8 mouse cellular contexts compared by ENCODE assay signal in genomic region chr8:120668374-120668905, GRCm38 (mm10). TPM values are rescaled to one million over a fixed set of nuclear protein-coding genes. Genes with fewer than 3 reads are reported as not detected.
DNase-seq lines count a peak whose midpoint lies in the region; ATAC-seq and TF ChIP-seq lines count a peak whose summit lies in the region.

TSS of gene Emc8 (minus strand) at chr8:120668573.

- H3K9ac ChIP-seq in ES-E14 (ENCODE audit: insufficient read depth, low read depth, low read length, poor library complexity, severe bottlenecking) = peak within 1 kb of the TSS; percentile 98
- H3K9ac ChIP-seq in midbrain, postnatal 0 days (replicated peaks; ENCODE audit: low read length, poor library complexity, severe bottlenecking) = peak within 1 kb of the TSS; percentile 91

- H3K4me2 ChIP-seq in midbrain, postnatal 0 days (ENCODE audit: low read depth, low read length, poor library complexity, severe bottlenecking) = peak within 1 kb of the TSS; percentile 91

- no peaks in the 10 kb centered on the region for H3K9me3 ChIP-seq in ES-E14 (ENCODE audit: control insufficient read depth, insufficient read depth, low read depth, low read length)
- H3K9me3 ChIP-seq in erythroblast, embryonic 14.5 days (ENCODE audit: control insufficient read depth, low read length) = no peaks in the 10 kb centered on the region
- H3K9me3 ChIP-seq in midbrain, postnatal 0 days (ENCODE audit: low read length) = no peaks in the 10 kb centered on the region

- WGBS in midbrain, postnatal 0 days = under 1% methylated on average over 49 of the region's 51 CpGs

- intact Hi-C loops in heart, postnatal 14 days (cut with DNase I) = loop anchor here (5.0 kb wide), 1 partner anchor 909 kb away; the partner anchor contains the start of gene Fbxo31
- intact Hi-C loops in left cerebral cortex, postnatal 4 days (cut with DNase I) = no loop called here

- ATAC-seq in midbrain, postnatal 0 days (ENCODE audit: low FRiP score) = no peak

- H3K27me3 ChIP-seq in erythroblast, embryonic 14.5 days (ENCODE audit: control insufficient read depth) = no peaks in the 10 kb centered on the region
- H3K27me3 ChIP-seq in midbrain, postnatal 0 days (ENCODE audit: insufficient read depth, low read length) = no peaks in the 10 kb centered on the region

- no peak for TF ChIP-seq CTCF in midbrain, postnatal 0 days (IDR thresholded peaks at IDR 0.05)

- H3K4me1 ChIP-seq in ES-E14 (ENCODE audit: control insufficient read depth in 2 of 2, insufficient read depth in 2 of 2, low read length in 2 of 2, poor library complexity in 1 of 2) = peaks cover 0 to 27% of the 10 kb centered on the region in 2 experiments; a peak in 2 of 4 replicates
- H3K4me1 ChIP-seq in erythroblast, embryonic 14.5 days (ENCODE audit: control insufficient read depth) = peaks cover 66% of the 10 kb centered on the region
- H3K4me1 ChIP-seq in midbrain, postnatal 0 days (ENCODE audit: insufficient read depth, low read length) = peaks cover 21% of the 10 kb centered on the region

- H3K27ac ChIP-seq in ES-E14 (ENCODE audit: insufficient read depth, low read depth, low read length, poor library complexity, severe bottlenecking) = peak within 1 kb of the TSS; percentile 74
- H3K27ac ChIP-seq in midbrain, postnatal 0 days (ENCODE audit: low read depth, low read length) = peak within 1 kb of the TSS; percentile 90

- peak; percentile 36 to 48 for DNase-seq in heart, adult 18-20 months
- DNase-seq in heart, adult 11 months = no peak
- DNase-seq in ES-E14 (ENCODE audit: low read depth, low spot score) = no peak
- peak; percentile 57 to 61 for DNase-seq in heart, postnatal 14 days
- DNase-seq in left cerebral cortex, postnatal 4 days = peak; percentile 37
- no peak for DNase-seq in midbrain, postnatal 0 days (ENCODE audit: low spot score)
- DNase-seq in Muller cell, postnatal 12 days (ENCODE audit: inconsistent ontology term) = no peak

- H3K4me3 ChIP-seq in ES-E14 (ENCODE audit: insufficient read depth in 1 of 2, low read depth in 1 of 2, low read length in 2 of 2, poor library complexity in 1 of 2, severe bottlenecking in 1 of 2) = peak within 1 kb of the TSS; percentile 93 to 97
- H3K4me3 ChIP-seq in erythroblast, embryonic 14.5 days (replicated peaks) = peak within 1 kb of the TSS; percentile 89
- H3K4me3 ChIP-seq in midbrain, postnatal 0 days (ENCODE audit: low read depth, low read length) = peak within 1 kb of the TSS; percentile 97

- peaks cover 50% of the 10 kb centered on the region for H3K36me3 ChIP-seq in ES-E14 (ENCODE audit: control insufficient read depth, insufficient read depth, low read length, poor library complexity, severe bottlenecking)
- peaks cover 65% of the 10 kb centered on the region for H3K36me3 ChIP-seq in erythroblast, embryonic 14.5 days (ENCODE audit: control insufficient read depth)
- peaks cover 33% of the 10 kb centered on the region for H3K36me3 ChIP-seq in midbrain, postnatal 0 days (ENCODE audit: insufficient read depth, low read length)

- in situ Hi-C loops in ES-E14 (cut with MboI; ENCODE audit: low sequenced_read_pairs in 2 of 2, unreplicated experiment in 2 of 2) = no loop called here

TF ChIP-seq in ES-E14, 5 proteins besides CTCF, POLR2A, EP300 and RAD21:
- TF ChIP-seq MAFK (IDR thresholded peaks at IDR 0.05; ENCODE audit: insufficient read depth, low read depth, low read length) (no peak), ZNF384 (IDR thresholded peaks at IDR 0.05; ENCODE audit: low read depth, low read length) (no peak), CHD2 (IDR thresholded peaks at IDR 0.05; ENCODE audit: low read depth, low read length) (no peak), ZC3H11A (IDR thresholded peaks at IDR 0.05; ENCODE audit: borderline replicate concordance, low read depth, low read length) (no peak), HCFC1 (IDR thresholded peaks at IDR 0.05; ENCODE audit: borderline replicate concordance, insufficient read depth, low read length) (no peak)

RNA-seq across cellular contexts. Expression of gene Emc8, which starts in this region (rescaled TPM):
- 10 to 100 TPM; 42.7 to 46.4 TPM for total RNA-seq in heart, adult 18-20 months (2021)
- total RNA-seq in ES-E14 (2012; rRNA removed) = 328 and 332 TPM in 2 replicates
- polyA plus RNA-seq in erythroblast, embryonic 14.5 days (2012) = 10.8 and 13.1 TPM in 2 replicates
- 10 to 100 TPM; 47.7 to 58.4 TPM for total RNA-seq in heart, postnatal 14 days (2021)
- total RNA-seq in left cerebral cortex, postnatal 4 days (2021) = 10 to 100 TPM; 68.7 to 69.7 TPM
- total RNA-seq in midbrain, postnatal 0 days (2014; rRNA removed) = 30.5 and 43.2 TPM in 2 replicates
- 91.6 and 95.8 TPM in 2 replicates for polyA plus RNA-seq in midbrain, postnatal 0 days (2015; fragmentation: Nextera tagmentation; extraction: Ambion mirVana)

Comparison
In these comparisons a context has a peak if more than half of its experiments do, and no peak if none do; other contexts are left out.
1. DNase-seq: peak in heart, adult 18-20 months (2 of 2), heart, postnatal 14 days (2 of 2) and left cerebral cortex, postnatal 4 days (single experiment); none in heart, adult 11 months (single experiment), ES-E14 (single experiment), midbrain, postnatal 0 days (single experiment) and Muller cell, postnatal 12 days (single experiment).
2. Peak in every context shown above with its lines, with median percentiles within 50 percentile points of each other: H3K4me3 ChIP-seq.